Mouse (Mus musculus): ENCODE measurements around the gene Ankrd2. TPM values are rescaled to one million over a fixed set of nuclear protein-coding genes. Genes with fewer than 3 reads are reported as not detected.

Gene Ankrd2
- polyA plus RNA-seq, 1 experiment from 2014 or later, result 0.30 TPM

- Histone ChIP-seq H3K9me3 (ENCODE audit: control insufficient read depth, low read depth, low read length) (no peaks in the 10 kb centered on the region), H3K4me3 (ENCODE audit: low read depth, low read length) (no peak overlapping the region), H3K4me2 (replicated peaks; ENCODE audit: low read depth, low read length) (no peak overlapping the region), H3K9ac (replicated peaks; ENCODE audit: low read depth, low read length) (no peak overlapping the region), H3K27ac (ENCODE audit: low read length) (no peak overlapping the region), H3K36me3 (ENCODE audit: control insufficient read depth, insufficient read depth, low read length) (no peaks in the 10 kb centered on the region), H3K27me3 (ENCODE audit: control insufficient read depth, insufficient read depth, low read length) (no peaks in the 10 kb centered on the region), H3K4me1 (ENCODE audit: control insufficient read depth, insufficient read depth, low read length) (peaks cover 4% of the 10 kb centered on the region; the same call in 1 of the 2 replicates)
- 57% methylated on average over 3 of the region's 3 CpGs for WGBS
- ATAC-seq (ENCODE audit: insufficient number of reproducible peaks, insufficient read depth, low FRiP score, low read depth), result no peak
Measured at GRCm38 (mm10) chr19:42008586-42008985, 27.2 kb upstream of the Ankrd2 start.

DNA sequence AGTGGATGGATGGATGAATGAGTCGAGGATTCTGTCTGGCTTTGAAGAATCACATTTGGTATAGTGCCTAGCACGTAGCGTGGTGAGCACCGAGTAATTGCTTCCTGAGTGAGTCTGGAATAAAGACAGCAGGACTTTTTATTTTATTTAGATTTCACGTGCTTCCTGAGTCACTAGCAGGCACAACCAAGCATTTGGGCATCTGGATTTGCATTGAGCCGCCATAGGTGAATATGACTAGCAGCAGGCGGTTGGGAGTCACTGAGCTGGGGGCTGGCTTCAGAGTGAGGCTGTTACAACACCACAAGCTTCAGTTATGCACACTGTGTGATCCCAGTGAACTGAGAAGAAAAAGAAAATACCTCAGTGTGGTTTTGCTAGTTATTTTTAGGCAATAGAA, 26.7 kb upstream of the Ankrd2 start:
- Histone ChIP-seq H3K9ac (replicated peaks; ENCODE audit: low read depth, low read length) (no peak overlapping the region), H3K27me3 (ENCODE audit: control insufficient read depth, insufficient read depth, low read length) (no peaks in the 10 kb centered on the region), H3K4me2 (replicated peaks; ENCODE audit: low read depth, low read length) (no peak overlapping the region), H3K4me1 (ENCODE audit: control insufficient read depth, insufficient read depth, low read length) (peaks cover 4% of the 10 kb centered on the region; the same call in 1 of the 2 replicates), H3K36me3 (ENCODE audit: control insufficient read depth, insufficient read depth, low read length) (no peaks in the 10 kb centered on the region), H3K4me3 (ENCODE audit: low read depth, low read length) (no peak overlapping the region), H3K9me3 (ENCODE audit: control insufficient read depth, low read depth, low read length) (no peaks in the 10 kb centered on the region), H3K27ac (ENCODE audit: low read length) (no peak overlapping the region)
- 28% methylated on average over 7 of the region's 7 CpGs for WGBS
- ATAC-seq (ENCODE audit: insufficient number of reproducible peaks, insufficient read depth, low FRiP score, low read depth), result no peak

GRCm38 (mm10) chr19:42010436-42010835, 25.4 kb upstream of the Ankrd2 start:
- no peak overlapping the region for H3K4me3 ChIP-seq (ENCODE audit: low read depth, low read length)
- H3K4me2 ChIP-seq (replicated peaks; ENCODE audit: low read depth, low read length), result no peak overlapping the region
- H3K9me3 ChIP-seq (ENCODE audit: control insufficient read depth, low read depth, low read length), result no peaks in the 10 kb centered on the region
- ATAC-seq (ENCODE audit: insufficient number of reproducible peaks, insufficient read depth, low FRiP score, low read depth), result no peak
- H3K4me1 ChIP-seq (ENCODE audit: control insufficient read depth, insufficient read depth, low read length), result peaks cover 4% of the 10 kb centered on the region; the same call in 1 of the 2 replicates
- H3K36me3 ChIP-seq (ENCODE audit: control insufficient read depth, insufficient read depth, low read length), result no peaks in the 10 kb centered on the region
- WGBS, result 75% methylated on average over 4 of the region's 4 CpGs
- no peak overlapping the region for H3K27ac ChIP-seq (ENCODE audit: low read length)
- H3K27me3 ChIP-seq (ENCODE audit: control insufficient read depth, insufficient read depth, low read length), result no peaks in the 10 kb centered on the region
- no peak overlapping the region for H3K9ac ChIP-seq (replicated peaks; ENCODE audit: low read depth, low read length)

DNA sequence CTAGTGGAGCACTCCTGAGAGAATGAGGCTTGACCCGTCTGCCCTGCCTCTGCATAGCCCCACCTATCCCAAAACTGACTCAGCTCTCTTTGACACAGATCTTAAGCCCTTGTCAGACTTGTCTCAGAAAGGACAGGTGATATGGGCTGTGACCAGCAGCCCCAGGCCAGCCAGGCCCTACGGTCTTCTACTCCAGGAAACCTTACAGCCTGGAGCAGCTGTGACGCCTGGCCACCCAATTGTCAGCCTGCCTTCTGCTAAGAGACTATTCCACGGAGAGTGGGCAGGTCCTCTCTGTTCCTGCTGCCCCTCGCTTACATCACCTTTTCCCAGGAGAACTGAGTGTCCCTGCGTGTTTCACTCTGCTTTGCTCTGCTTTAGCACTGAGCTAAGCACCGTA, 24.7 kb upstream of the Ankrd2 start:
- no peak overlapping the region for H3K4me2 ChIP-seq (replicated peaks; ENCODE audit: low read depth, low read length)
- H3K9me3 ChIP-seq (ENCODE audit: control insufficient read depth, low read depth, low read length), result no peaks in the 10 kb centered on the region
- ATAC-seq (ENCODE audit: insufficient number of reproducible peaks, insufficient read depth, low FRiP score, low read depth), result no peak
- H3K4me1 ChIP-seq (ENCODE audit: control insufficient read depth, insufficient read depth, low read length), result no peaks in the 10 kb centered on the region; the same call in 1 of the 2 replicates
- 78% methylated on average over 7 of the region's 7 CpGs for WGBS
- no peak overlapping the region for H3K9ac ChIP-seq (replicated peaks; ENCODE audit: low read depth, low read length)
- H3K4me3 ChIP-seq (ENCODE audit: low read depth, low read length), result no peak overlapping the region
- H3K27me3 ChIP-seq (ENCODE audit: control insufficient read depth, insufficient read depth, low read length), result no peaks in the 10 kb centered on the region
- H3K36me3 ChIP-seq (ENCODE audit: control insufficient read depth, insufficient read depth, low read length), result no peaks in the 10 kb centered on the region
- H3K27ac ChIP-seq (ENCODE audit: low read length), result no peak overlapping the region

DNA sequence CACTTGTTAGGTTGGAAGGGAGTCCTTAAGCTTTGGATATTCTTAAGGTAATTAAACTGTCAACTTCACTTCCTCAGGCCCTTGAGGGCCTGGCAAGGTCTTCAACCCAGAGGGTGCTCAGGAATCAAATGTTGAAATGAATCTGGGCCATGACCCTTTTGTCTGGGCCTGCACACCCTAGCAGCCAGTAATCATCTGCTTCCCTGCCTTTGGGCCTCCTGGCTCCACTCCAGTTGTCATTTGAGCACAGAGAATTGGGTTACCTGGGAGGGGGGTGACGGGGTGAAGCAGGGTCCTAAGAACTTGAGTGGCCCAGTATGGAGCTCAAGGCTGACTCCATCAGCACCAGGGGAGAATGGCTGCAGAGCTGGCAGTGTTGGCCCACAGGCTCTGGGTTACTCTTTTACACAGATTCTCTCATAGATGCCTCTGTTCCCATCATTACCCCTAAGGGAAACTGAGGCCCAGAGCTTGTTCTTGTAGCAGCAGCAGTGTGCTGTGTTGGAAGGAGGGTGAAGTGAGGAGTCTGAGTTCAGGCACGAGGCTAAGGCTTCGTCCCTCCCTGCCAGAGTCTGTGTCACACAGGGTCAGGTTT, 21.5 kb upstream of the Ankrd2 start:
- peaks cover 18% of the 10 kb centered on the region for H3K4me1 ChIP-seq (ENCODE audit: control insufficient read depth, insufficient read depth, low read length)
- 0 out of 2 replicates have a peak, but pooled peaks have one; percentile 34 for ATAC-seq (ENCODE audit: insufficient number of reproducible peaks, insufficient read depth, low FRiP score, low read depth)

DNA sequence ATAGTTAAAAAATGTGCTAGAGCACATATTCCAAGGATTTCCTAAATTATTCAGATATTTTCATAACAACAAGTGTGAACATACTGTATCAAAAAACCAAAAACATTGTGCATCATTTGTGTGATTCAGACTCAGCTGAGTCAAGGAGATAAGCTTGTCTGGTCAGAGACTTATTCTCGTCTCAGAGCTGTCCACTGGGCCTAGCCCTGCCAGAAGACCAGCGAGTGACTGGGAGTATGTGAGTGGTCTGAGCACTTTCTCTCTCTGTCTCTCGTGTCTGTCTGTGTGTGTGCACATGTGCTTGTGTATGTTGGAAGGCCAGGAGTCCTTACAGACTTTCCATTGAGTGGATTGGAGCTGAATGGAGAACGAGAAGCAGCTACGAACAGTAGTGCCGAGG, 20.8 kb upstream of the Ankrd2 start:
- WGBS, result 83% methylated on average over 6 of the region's 6 CpGs
- H3K4me2 ChIP-seq (replicated peaks; ENCODE audit: low read depth, low read length), result no peak overlapping the region
- no peaks in the 10 kb centered on the region for H3K36me3 ChIP-seq (ENCODE audit: control insufficient read depth, insufficient read depth, low read length)
- no peaks in the 10 kb centered on the region for H3K9me3 ChIP-seq (ENCODE audit: control insufficient read depth, low read depth, low read length)
- no peak overlapping the region for H3K27ac ChIP-seq (ENCODE audit: low read length)
- H3K4me1 ChIP-seq (ENCODE audit: control insufficient read depth, insufficient read depth, low read length), result peaks cover 18% of the 10 kb centered on the region
- ATAC-seq (ENCODE audit: insufficient number of reproducible peaks, insufficient read depth, low FRiP score, low read depth), result no peak
- H3K9ac ChIP-seq (replicated peaks; ENCODE audit: low read depth, low read length), result no peak overlapping the region
- no peaks in the 10 kb centered on the region for H3K27me3 ChIP-seq (ENCODE audit: control insufficient read depth, insufficient read depth, low read length)
- H3K4me3 ChIP-seq (ENCODE audit: low read depth, low read length), result no peak overlapping the region

More for the DNA sequence above, 21.5 kb upstream of the Ankrd2 start:
- Histone ChIP-seq H3K4me2 (replicated peaks; ENCODE audit: low read depth, low read length) (no peak overlapping the region), H3K27me3 (ENCODE audit: control insufficient read depth, insufficient read depth, low read length) (no peaks in the 10 kb centered on the region), H3K9ac (replicated peaks; ENCODE audit: low read depth, low read length) (no peak overlapping the region), H3K9me3 (ENCODE audit: control insufficient read depth, low read depth, low read length) (no peaks in the 10 kb centered on the region), H3K36me3 (ENCODE audit: control insufficient read depth, insufficient read depth, low read length) (no peaks in the 10 kb centered on the region), H3K4me3 (ENCODE audit: low read depth, low read length) (no peak overlapping the region), H3K27ac (ENCODE audit: low read length) (no peak overlapping the region)
- 81% methylated on average over 3 of the region's 3 CpGs for WGBS

DNA sequence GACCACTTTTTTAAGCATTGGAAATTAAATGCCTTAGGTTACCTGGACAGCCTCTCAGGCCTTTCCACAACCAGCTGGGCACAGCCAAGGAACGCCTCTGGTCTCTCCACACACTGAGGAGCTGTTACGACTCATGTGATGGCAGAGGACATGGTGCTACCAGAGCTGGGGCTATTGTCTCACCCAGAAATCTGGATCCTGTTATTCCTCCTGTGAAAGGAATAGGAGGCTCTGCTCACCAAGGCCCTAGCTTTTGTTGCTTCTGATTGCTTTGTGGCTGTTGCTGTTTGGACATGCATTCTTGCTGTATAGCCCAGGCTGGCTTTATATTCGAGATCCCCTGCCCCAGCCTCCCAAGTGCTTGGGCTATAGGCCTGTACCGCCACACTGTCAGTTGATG, 19.5 kb upstream of the Ankrd2 start:
- Histone ChIP-seq H3K4me1 (ENCODE audit: control insufficient read depth, insufficient read depth, low read length) (peaks cover 18% of the 10 kb centered on the region), H3K27ac (ENCODE audit: low read length) (peak overlapping the region; percentile 75; the same call in 1 of the 2 replicates), H3K36me3 (ENCODE audit: control insufficient read depth, insufficient read depth, low read length) (no peaks in the 10 kb centered on the region), H3K9me3 (ENCODE audit: control insufficient read depth, low read depth, low read length) (no peaks in the 10 kb centered on the region), H3K4me2 (replicated peaks; ENCODE audit: low read depth, low read length) (no peak overlapping the region), H3K27me3 (ENCODE audit: control insufficient read depth, insufficient read depth, low read length) (no peaks in the 10 kb centered on the region), H3K4me3 (ENCODE audit: low read depth, low read length) (no peak overlapping the region), H3K9ac (replicated peaks; ENCODE audit: low read depth, low read length) (no peak overlapping the region)
- 78% methylated on average over 4 of the region's 4 CpGs for WGBS
- no peak for ATAC-seq (ENCODE audit: insufficient number of reproducible peaks, insufficient read depth, low FRiP score, low read depth)

DNA sequence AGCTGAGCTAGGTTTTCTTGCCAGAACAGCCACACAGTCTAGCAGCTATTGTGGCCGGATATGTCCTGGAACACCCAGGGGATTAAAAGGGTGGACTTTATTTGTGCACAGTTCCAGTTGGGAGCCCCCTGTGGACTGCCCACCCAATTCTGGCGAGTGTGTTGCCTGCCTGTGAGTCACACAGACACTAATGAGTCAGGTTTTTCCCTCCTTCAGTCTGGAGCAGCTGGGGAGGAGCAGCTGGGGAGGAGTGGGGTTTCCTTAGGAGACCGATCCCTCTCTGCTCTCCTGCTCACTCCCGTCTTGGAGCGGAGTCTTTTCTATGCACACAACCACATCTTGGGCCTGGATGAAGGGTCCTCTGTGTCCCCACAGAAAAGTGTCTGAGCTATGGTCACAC, 19.0 kb upstream of the Ankrd2 start:
- Histone ChIP-seq H3K27ac (ENCODE audit: low read length) (peak overlapping the region; percentile 75), H3K9ac (replicated peaks; ENCODE audit: low read depth, low read length) (no peak overlapping the region), H3K4me1 (ENCODE audit: control insufficient read depth, insufficient read depth, low read length) (peaks cover 18% of the 10 kb centered on the region), H3K9me3 (ENCODE audit: control insufficient read depth, low read depth, low read length) (no peaks in the 10 kb centered on the region), H3K27me3 (ENCODE audit: control insufficient read depth, insufficient read depth, low read length) (no peaks in the 10 kb centered on the region), H3K36me3 (ENCODE audit: control insufficient read depth, insufficient read depth, low read length) (no peaks in the 10 kb centered on the region), H3K4me2 (replicated peaks; ENCODE audit: low read depth, low read length) (no peak overlapping the region), H3K4me3 (ENCODE audit: low read depth, low read length) (no peak overlapping the region)
- 63% methylated on average over 5 of the region's 5 CpGs for WGBS
- no peak for ATAC-seq (ENCODE audit: insufficient number of reproducible peaks, insufficient read depth, low FRiP score, low read depth)
